In the genomic region with DNA sequence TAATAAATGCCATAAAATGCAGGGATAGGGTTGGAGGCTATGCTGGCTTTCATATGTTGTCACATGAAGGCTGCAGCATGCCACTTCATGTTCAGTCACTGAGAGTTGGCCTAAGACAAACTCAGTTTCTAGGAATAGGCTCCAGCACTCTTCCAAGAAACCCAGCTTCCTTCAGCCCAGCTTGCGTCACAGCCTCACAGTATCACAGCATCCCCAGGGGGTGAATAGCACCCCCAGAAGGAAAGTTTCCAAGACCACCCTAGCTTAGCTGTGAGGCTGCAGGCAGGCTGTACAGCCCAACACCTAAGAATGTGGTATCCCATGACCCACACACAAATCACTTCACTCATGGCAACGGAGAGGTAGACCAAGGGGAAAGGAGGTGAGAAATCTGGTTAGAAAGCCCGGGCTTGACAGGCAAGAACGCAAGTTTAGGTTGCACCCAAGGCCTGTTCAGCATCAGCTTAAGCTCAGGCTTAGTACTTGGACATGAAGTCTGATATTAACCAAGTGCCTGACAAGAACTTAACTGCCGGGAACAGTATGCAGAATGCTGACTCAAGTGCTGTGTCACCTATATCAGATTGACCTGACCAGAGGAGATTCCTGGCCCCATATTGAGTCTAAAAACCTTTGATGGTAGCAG, we compare ENCODE assay signal across 9 mouse cellular contexts. TPM values are rescaled to one million over a fixed set of nuclear protein-coding genes. Genes with fewer than 3 reads are reported as not detected.
DNase-seq lines count a peak whose midpoint lies in the region; ATAC-seq and TF ChIP-seq lines count a peak whose summit lies in the region.
"Had no signal": no experiment of that assay in that cellular context is flagged by ENCODE, and none has a peak within 500 bp of the region (broad histone marks: within the 10 kb centered on the region; RNA-seq: fewer than 3 reads in every experiment).

No protein-coding gene starts in this region.

- no peak for ATAC-seq in kidney, embryonic 16.5 days (ENCODE audit: low FRiP score, low TSS enrichment)
- ATAC-seq in embryonic facial prominence, embryonic 14.5 days (ENCODE audit: low read depth) = no peak
- ATAC-seq in hindbrain, embryonic 14.5 days (ENCODE audit: low FRiP score) = no peak
- ATAC-seq in midbrain, postnatal 0 days (ENCODE audit: low FRiP score) = no peak

- H3K9me3 ChIP-seq in kidney, embryonic 16.5 days (ENCODE audit: low read length) = no peaks in the 10 kb centered on the region
- H3K9me3 ChIP-seq in embryonic facial prominence, embryonic 14.5 days (ENCODE audit: control insufficient read depth, low read length) = no peaks in the 10 kb centered on the region
- no peaks in the 10 kb centered on the region for H3K9me3 ChIP-seq in hindbrain, embryonic 14.5 days (ENCODE audit: control insufficient read depth, low read length)
- no peaks in the 10 kb centered on the region for H3K9me3 ChIP-seq in midbrain, postnatal 0 days (ENCODE audit: low read length)

- no peak for DNase-seq in kidney, adult 9 months
- no peak for DNase-seq in embryonic facial prominence, embryonic 14.5 days (ENCODE audit: low spot score)
- DNase-seq in hindbrain, embryonic 14.5 days (ENCODE audit: low spot score) = no peak
- DNase-seq in midbrain, postnatal 0 days (ENCODE audit: low spot score) = no peak
- no peak for DNase-seq in cerebellum, postnatal 14 days
- no peak for DNase-seq in thymus, postnatal 10 days (ENCODE audit: low spot score in 2 of 2)
- DNase-seq: adrenal gland, postnatal 14 days; cerebellum, postnatal 10 days had no signal

- H3K27ac ChIP-seq in kidney, embryonic 16.5 days (ENCODE audit: low read length) = peak overlapping the region; percentile 92; the same call in 1 of the 2 replicates
- H3K27ac ChIP-seq in embryonic facial prominence, embryonic 14.5 days (replicated peaks; ENCODE audit: low read depth, low read length) = peak overlapping the region; percentile 79
- H3K27ac ChIP-seq in hindbrain, embryonic 14.5 days = no peak overlapping the region
- H3K27ac ChIP-seq in midbrain, postnatal 0 days (ENCODE audit: low read depth, low read length) = no peak overlapping the region

- H3K36me3 ChIP-seq in kidney, embryonic 16.5 days (ENCODE audit: insufficient read depth, low read length) = no peaks in the 10 kb centered on the region
- no peaks in the 10 kb centered on the region for H3K36me3 ChIP-seq in embryonic facial prominence, embryonic 14.5 days (ENCODE audit: control insufficient read depth, insufficient read depth, low read length)
- no peaks in the 10 kb centered on the region for H3K36me3 ChIP-seq in hindbrain, embryonic 14.5 days (replicated peaks; ENCODE audit: control insufficient read depth, insufficient read depth)
- no peaks in the 10 kb centered on the region for H3K36me3 ChIP-seq in midbrain, postnatal 0 days (ENCODE audit: insufficient read depth, low read length)

- TF ChIP-seq CTCF in midbrain, postnatal 0 days (IDR thresholded peaks at IDR 0.05) = no peak

- no peaks in the 10 kb centered on the region for H3K27me3 ChIP-seq in kidney, embryonic 16.5 days (ENCODE audit: insufficient read depth, low read length)
- no peaks in the 10 kb centered on the region for H3K27me3 ChIP-seq in embryonic facial prominence, embryonic 14.5 days (replicated peaks; ENCODE audit: control insufficient read depth, insufficient read depth, low read length)
- H3K27me3 ChIP-seq in hindbrain, embryonic 14.5 days (ENCODE audit: control insufficient read depth, insufficient read depth, low read length) = no peaks in the 10 kb centered on the region
- H3K27me3 ChIP-seq in midbrain, postnatal 0 days (ENCODE audit: insufficient read depth, low read length) = peaks cover 10% of the 10 kb centered on the region; the same call in 1 of the 2 replicates

- peak overlapping the region; percentile 66 for H3K4me2 ChIP-seq in kidney, embryonic 16.5 days (replicated peaks; ENCODE audit: low read depth, low read length)
- H3K4me2 ChIP-seq in embryonic facial prominence, embryonic 14.5 days (ENCODE audit: low read depth, low read length) = peak overlapping the region; percentile 49
- H3K4me2 ChIP-seq in hindbrain, embryonic 14.5 days (replicated peaks) = peak overlapping the region; percentile 55
- H3K4me2 ChIP-seq in midbrain, postnatal 0 days (ENCODE audit: low read depth, low read length, poor library complexity, severe bottlenecking) = peak overlapping the region; percentile 43; the same call in 1 of the 2 replicates

- H3K9ac ChIP-seq in kidney, embryonic 16.5 days (replicated peaks; ENCODE audit: low read length) = peak overlapping the region; percentile 81
- H3K9ac ChIP-seq in embryonic facial prominence, embryonic 14.5 days (ENCODE audit: low read depth, low read length) = peak overlapping the region; percentile 59
- no peak overlapping the region for H3K9ac ChIP-seq in hindbrain, embryonic 14.5 days
- no peak overlapping the region for H3K9ac ChIP-seq in midbrain, postnatal 0 days (replicated peaks; ENCODE audit: low read length, poor library complexity, severe bottlenecking)

- H3K4me3 ChIP-seq in kidney, embryonic 16.5 days (ENCODE audit: low read length) = peak overlapping the region; percentile 65
- H3K4me3 ChIP-seq in embryonic facial prominence, embryonic 14.5 days (ENCODE audit: low read depth, low read length) = peak overlapping the region; percentile 39
- H3K4me3 ChIP-seq in hindbrain, embryonic 14.5 days (replicated peaks; ENCODE audit: low read length) = no peak overlapping the region
- no peak overlapping the region for H3K4me3 ChIP-seq in midbrain, postnatal 0 days (ENCODE audit: low read depth, low read length)

- H3K4me1 ChIP-seq in kidney, embryonic 16.5 days (ENCODE audit: insufficient read depth, low read length) = peaks cover 51% of the 10 kb centered on the region
- peaks cover 52% of the 10 kb centered on the region for H3K4me1 ChIP-seq in embryonic facial prominence, embryonic 14.5 days (ENCODE audit: control insufficient read depth, insufficient read depth, low read length)
- 0 out of 2 replicates have a peak, but pooled peaks cover 12% of the 10 kb centered on the region for H3K4me1 ChIP-seq in hindbrain, embryonic 14.5 days (replicated peaks; ENCODE audit: control insufficient read depth, insufficient read depth, low read length)
- no peaks in the 10 kb centered on the region; the same call in 1 of the 2 replicates for H3K4me1 ChIP-seq in midbrain, postnatal 0 days (ENCODE audit: insufficient read depth, low read length)

- 41% methylated on average over 5 of the region's 5 CpGs for WGBS in kidney, embryonic 16.5 days
- 45% methylated on average over 5 of the region's 5 CpGs for whole genome bisulfite sequencing in embryonic facial prominence, embryonic 14.5 days
- WGBS in hindbrain, embryonic 14.5 days = 74% methylated on average over 5 of the region's 5 CpGs
- 82% methylated on average over 5 of the region's 5 CpGs for WGBS in midbrain, postnatal 0 days

RNA-seq across cellular contexts. Expression of gene Frem1, which starts 1.9 kb away (rescaled TPM):
- 24.4 and 25.4 TPM in 2 replicates for polyA plus RNA-seq in kidney, embryonic 16.5 days (2015; fragmentation: Nextera tagmentation; extraction: Ambion mirVana)
- 16.0 and 17.0 TPM in 2 replicates for polyA plus RNA-seq in embryonic facial prominence, embryonic 14.5 days (2014; fragmentation: Nextera tagmentation; extraction: Ambion mirVana)
- polyA plus RNA-seq in hindbrain, embryonic 14.5 days (2014; fragmentation: Nextera tagmentation; extraction: Ambion mirVana) = 3.4 and 3.8 TPM in 2 replicates
- total RNA-seq in midbrain, postnatal 0 days (2014; rRNA removed) = 4.0 and 5.1 TPM in 2 replicates
- 1.0 and 1.1 TPM in 2 replicates for polyA plus RNA-seq in midbrain, postnatal 0 days (2015; fragmentation: Nextera tagmentation; extraction: Ambion mirVana)

Comparison
In these comparisons a context has a peak if more than half of its experiments do, and no peak if none do; other contexts are left out.
1. H3K27ac ChIP-seq: peak in kidney, embryonic 16.5 days (single experiment) and embryonic facial prominence, embryonic 14.5 days (single experiment); none in hindbrain, embryonic 14.5 days (single experiment) and midbrain, postnatal 0 days (single experiment).
2. H3K4me3 ChIP-seq: peak in kidney, embryonic 16.5 days (single experiment) and embryonic facial prominence, embryonic 14.5 days (single experiment); none in hindbrain, embryonic 14.5 days (single experiment) and midbrain, postnatal 0 days (single experiment).
3. H3K9ac ChIP-seq: peak in kidney, embryonic 16.5 days (single experiment) and embryonic facial prominence, embryonic 14.5 days (single experiment); none in hindbrain, embryonic 14.5 days (single experiment) and midbrain, postnatal 0 days (single experiment).
4. Peak in every context shown above with its lines, with median percentiles within 50 percentile points of each other: H3K4me2 ChIP-seq.